Mouse (Mus musculus) neural tube, embryonic 15.5 days (tissue): Measurements from ENCODE around the gene Mylk3. TPM values are rescaled to one million over a fixed set of nuclear protein-coding genes. Genes with fewer than 3 reads are reported as not detected.

ENCODE experiments used
- ATAC-seq: fragments of 200-750 bp; cut with Nextera tagmentation; 2 replicates; pipeline ENCODE4 v1.8.0; 2017; ENCODE audit warnings: mild to moderate bottlenecking, moderate TSS enrichment, moderate library complexity; ENCODE audit not compliant: low FRiP score
- H3K27ac ChIP-seq: fragments of 300-500 bp; sonication (generic); replicated peaks from 2 replicates; pipeline ENCODE4 v1.5.1; 2015; ENCODE audit warnings: mild to moderate bottlenecking, inconsistent platforms
- H3K27me3 ChIP-seq: fragments of 300-500 bp; sonication (generic); replicated peaks from 2 replicates; pipeline ENCODE4 v1.6.1; 2015; ENCODE audit warnings: inconsistent platforms
- H3K36me3 ChIP-seq: fragments of 300-500 bp; sonication (generic); 2 replicates; pipeline ENCODE4 v1.6.1; 2015; ENCODE audit warnings: inconsistent platforms
- H3K4me1 ChIP-seq: fragments of 300-500 bp; sonication (generic); 2 replicates; pipeline ENCODE4 v1.6.1; 2015; ENCODE audit warnings: inconsistent platforms
- H3K4me2 ChIP-seq: fragments of 300-500 bp; sonication (generic); 2 replicates; pipeline ENCODE4 v1.6.1; 2015; ENCODE audit warnings: inconsistent platforms, mild to moderate bottlenecking, moderate library complexity
- H3K4me3 ChIP-seq: fragments of 300-500 bp; sonication (generic); replicated peaks from 2 replicates; pipeline ENCODE4 v1.5.1; 2015; ENCODE audit warnings: mild to moderate bottlenecking, inconsistent platforms
- H3K9ac ChIP-seq: fragments of 300-500 bp; sonication (generic); replicated peaks from 2 replicates; pipeline ENCODE4 v1.6.1; 2015; ENCODE audit warnings: mild to moderate bottlenecking, inconsistent platforms
- H3K9me3 ChIP-seq: fragments of 300-500 bp; sonication (generic); replicated peaks from 2 replicates; pipeline ENCODE4 v1.6.1; 2016; ENCODE audit warnings: inconsistent platforms
- WGBS: fragments of 180-500 bp; shearing (Covaris S2); methylation state at CpG from one replicate; pipeline ENCODE4 v1.1.7; 2015; ENCODE audit warnings: mixed read lengths; 5-methylcytosine and 5-hydroxymethylcytosine counted together
- polyA plus RNA-seq: library from polyadenylated mRNA; unstranded; fragments of >200 nt; fragmentation: Nextera tagmentation; extraction: Ambion mirVana; gene quantifications from 2 replicates; pipeline ENCODE4 v1.2.1, GENCODE M21; 2015

Mylk3 gene
- polyA plus RNA-seq, 1 experiment from 2014 or later = 0.90 TPM

DNA sequence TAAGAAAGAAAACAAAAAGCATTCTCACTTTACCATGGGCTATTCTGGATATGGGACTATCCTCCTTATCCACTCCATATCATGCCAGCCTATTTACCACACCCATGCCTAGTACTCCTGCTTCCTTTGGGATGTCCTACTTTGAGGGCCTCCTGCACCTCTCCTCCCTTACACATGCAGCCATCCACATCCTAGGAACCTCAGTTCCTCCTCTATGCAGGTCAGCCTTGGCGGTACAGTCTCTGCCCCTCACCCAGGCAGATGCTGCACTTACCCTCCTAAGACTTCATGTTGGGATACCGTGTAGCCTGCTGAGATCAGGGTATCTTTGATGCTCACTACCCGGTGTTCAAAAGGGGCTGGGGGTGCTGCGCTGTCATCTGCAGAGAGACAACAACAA lies 32.9 kb downstream of the Mylk3 start:
- no peaks in the 10 kb centered on the region for H3K4me1 ChIP-seq
- no peak for ATAC-seq
- WGBS = 81% methylated on average over 4 of the region's 4 CpGs
- H3K36me3 ChIP-seq = no peaks in the 10 kb centered on the region
- H3K27me3 ChIP-seq = no peaks in the 10 kb centered on the region
- H3K4me2 ChIP-seq = no peak overlapping the region
- no peak overlapping the region for H3K27ac ChIP-seq
- no peak overlapping the region for H3K4me3 ChIP-seq
- no peak overlapping the region for H3K9ac ChIP-seq
- no peaks in the 10 kb centered on the region for H3K9me3 ChIP-seq

DNA sequence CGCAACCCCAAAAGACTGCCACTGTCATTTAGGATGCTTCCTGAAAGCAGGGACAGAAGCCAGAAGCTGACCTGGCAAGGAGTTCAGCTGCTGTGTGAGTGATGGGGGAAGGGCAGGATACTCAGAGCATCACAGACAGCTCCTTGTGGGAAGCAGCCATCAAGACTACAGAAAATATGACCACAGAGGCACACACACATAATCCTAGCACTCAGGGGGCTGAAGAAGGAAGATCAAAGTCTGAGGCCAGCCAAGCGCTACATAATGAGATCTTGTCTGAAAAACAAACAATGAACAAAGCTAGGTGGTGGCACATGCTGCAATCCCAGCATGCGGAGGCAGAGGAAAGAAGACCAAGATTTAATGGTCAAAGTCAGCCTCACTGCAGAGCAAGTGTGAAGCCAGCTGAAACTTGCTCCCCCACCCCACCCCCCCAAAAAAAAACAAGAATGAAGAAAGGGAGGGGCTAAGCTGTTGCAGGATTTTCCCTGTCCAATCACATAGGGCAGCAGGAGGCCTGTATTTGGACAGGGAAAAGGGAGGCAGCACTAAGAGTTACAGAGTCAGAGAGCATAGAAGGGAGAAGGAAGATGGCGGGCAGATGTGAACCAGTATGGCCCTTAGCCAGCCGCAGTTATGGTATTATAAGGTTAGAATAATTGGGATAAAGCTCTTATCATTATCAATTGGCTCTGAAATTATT lies 46.1 kb downstream of the Mylk3 start:
- Histone ChIP-seq H3K36me3 (no peaks in the 10 kb centered on the region), H3K4me3 (no peak overlapping the region), H3K4me1 (peaks cover 3% of the 10 kb centered on the region; the same call in 1 of the 2 replicates), H3K4me2 (no peak overlapping the region), H3K27me3 (no peaks in the 10 kb centered on the region), H3K9me3 (no peaks in the 10 kb centered on the region), H3K9ac (no peak overlapping the region), H3K27ac (no peak overlapping the region)
- 68% methylated on average over 5 of the region's 5 CpGs for WGBS
- ATAC-seq = no peak

- no peak overlapping the region for H3K4me2 ChIP-seq
- no peak overlapping the region for H3K4me3 ChIP-seq
- no peaks in the 10 kb centered on the region for H3K9me3 ChIP-seq
- peaks cover 3% of the 10 kb centered on the region; the same call in 1 of the 2 replicates for H3K4me1 ChIP-seq
- no peak for ATAC-seq
- H3K27ac ChIP-seq = no peak overlapping the region
- H3K36me3 ChIP-seq = no peaks in the 10 kb centered on the region
- H3K27me3 ChIP-seq = no peaks in the 10 kb centered on the region
- WGBS = 81% methylated on average over 4 of the region's 4 CpGs
- no peak overlapping the region for H3K9ac ChIP-seq
Observed at GRCm38 (mm10) chr8:85337681-85338080, 48.5 kb downstream of the Mylk3 start.

- no peak for ATAC-seq
- Histone ChIP-seq H3K36me3 (no peaks in the 10 kb centered on the region), H3K4me2 (no peak overlapping the region), H3K4me1 (peaks cover 3% of the 10 kb centered on the region; the same call in 1 of the 2 replicates), H3K4me3 (no peak overlapping the region), H3K27ac (no peak overlapping the region), H3K9ac (no peak overlapping the region), H3K9me3 (no peaks in the 10 kb centered on the region), H3K27me3 (no peaks in the 10 kb centered on the region)
- 86% methylated on average over 6 of the region's 6 CpGs for WGBS
Observed at GRCm38 (mm10) chr8:85336211-85336933, 49.8 kb downstream of the Mylk3 start.

- H3K27ac ChIP-seq = no peak overlapping the region
- no peak for ATAC-seq
Observed at GRCm38 (mm10) chr8:85335105-85335504, 51.0 kb downstream of the Mylk3 start.

GRCm38 (mm10) chr8:85329506-85329905 lies 56.6 kb downstream of the Mylk3 start:
- no peaks in the 10 kb centered on the region for H3K4me1 ChIP-seq
- H3K27ac ChIP-seq = no peak overlapping the region
- WGBS = 92% methylated on average over 1 of the region's 1 CpGs
- no peak for ATAC-seq
- no peaks in the 10 kb centered on the region for H3K27me3 ChIP-seq
- no peak overlapping the region for H3K9ac ChIP-seq
- no peaks in the 10 kb centered on the region for H3K36me3 ChIP-seq
- no peak overlapping the region for H3K4me3 ChIP-seq
- H3K9me3 ChIP-seq = no peaks in the 10 kb centered on the region
- H3K4me2 ChIP-seq = no peak overlapping the region

More at GRCm38 (mm10) chr8:85335105-85335504, 51.0 kb downstream of the Mylk3 start:
- H3K4me3 ChIP-seq = no peak overlapping the region
- H3K4me2 ChIP-seq = no peak overlapping the region
- no peaks in the 10 kb centered on the region for H3K36me3 ChIP-seq
- H3K9me3 ChIP-seq = no peaks in the 10 kb centered on the region
- H3K4me1 ChIP-seq = peaks cover 3% of the 10 kb centered on the region; the same call in 1 of the 2 replicates
- H3K9ac ChIP-seq = no peak overlapping the region
- no peaks in the 10 kb centered on the region for H3K27me3 ChIP-seq

GRCm38 (mm10) chr8:85327036-85327435 lies 59.1 kb downstream of the Mylk3 start:
- Histone ChIP-seq H3K4me2 (no peak overlapping the region), H3K27me3 (no peaks in the 10 kb centered on the region), H3K4me3 (no peak overlapping the region), H3K27ac (no peak overlapping the region), H3K4me1 (no peaks in the 10 kb centered on the region), H3K9me3 (no peaks in the 10 kb centered on the region), H3K9ac (no peak overlapping the region), H3K36me3 (no peaks in the 10 kb centered on the region)
- 86% methylated on average over 9 of the region's 9 CpGs for WGBS
- ATAC-seq = no peak

- H3K4me3 ChIP-seq = no peak overlapping the region
- H3K36me3 ChIP-seq = no peaks in the 10 kb centered on the region
- H3K4me2 ChIP-seq = no peak overlapping the region
- H3K9ac ChIP-seq = no peak overlapping the region
- WGBS = 74% methylated on average over 3 of the region's 3 CpGs
- no peaks in the 10 kb centered on the region for H3K9me3 ChIP-seq
- ATAC-seq = no peak
- no peak overlapping the region for H3K27ac ChIP-seq
- H3K4me1 ChIP-seq = no peaks in the 10 kb centered on the region
- no peaks in the 10 kb centered on the region for H3K27me3 ChIP-seq
Observed at GRCm38 (mm10) chr8:85323084-85323483, 63.1 kb downstream of the Mylk3 start.

DNA sequence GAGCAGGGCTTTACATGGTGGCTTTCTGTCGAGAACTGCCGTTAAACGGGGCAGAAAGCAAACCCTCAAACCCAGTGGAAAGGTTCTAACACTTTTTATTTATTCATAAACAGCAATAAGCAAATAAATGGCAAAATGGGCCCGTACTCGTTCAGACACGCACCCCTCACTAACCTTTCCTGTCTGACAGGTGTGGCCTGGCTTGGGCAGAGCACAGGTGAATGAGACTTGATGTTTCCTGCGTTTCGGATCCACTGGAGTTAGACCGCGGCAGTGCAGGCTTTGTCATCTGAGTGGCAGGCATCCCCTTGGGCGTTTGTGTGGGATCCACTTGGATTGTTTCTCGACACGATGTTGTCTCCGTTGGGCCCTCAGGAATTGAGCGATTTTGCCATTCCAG lies 64.2 kb downstream of the Mylk3 start:
- 90% methylated on average over 15 of the region's 15 CpGs for WGBS
- Histone ChIP-seq H3K27me3 (no peaks in the 10 kb centered on the region), H3K9me3 (no peaks in the 10 kb centered on the region), H3K36me3 (no peaks in the 10 kb centered on the region), H3K4me3 (no peak overlapping the region), H3K27ac (no peak overlapping the region), H3K4me1 (no peaks in the 10 kb centered on the region), H3K4me2 (no peak overlapping the region), H3K9ac (no peak overlapping the region)
- no peak for ATAC-seq

DNA sequence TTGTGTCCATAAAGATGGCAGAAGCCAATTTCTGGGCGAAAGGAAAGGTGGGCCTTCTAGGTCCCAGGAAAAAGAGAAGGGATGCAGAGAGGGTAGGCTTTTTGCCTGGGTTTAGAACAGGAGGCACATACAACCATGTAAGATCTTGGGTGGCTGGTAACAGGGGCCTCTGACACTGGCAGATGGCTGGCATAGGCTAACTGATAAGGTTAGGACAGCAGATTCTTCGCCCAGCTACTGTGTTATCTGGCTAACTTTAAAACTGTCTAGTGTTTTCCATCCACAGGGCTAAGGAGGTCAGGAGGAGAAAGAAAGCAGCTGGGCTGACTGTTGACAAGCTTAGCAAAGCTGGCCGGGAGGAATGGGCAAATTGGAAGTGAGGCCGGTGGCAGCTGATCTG lies 67.6 kb downstream of the Mylk3 start:
- 93% methylated on average over 4 of the region's 4 CpGs for WGBS

DNA sequence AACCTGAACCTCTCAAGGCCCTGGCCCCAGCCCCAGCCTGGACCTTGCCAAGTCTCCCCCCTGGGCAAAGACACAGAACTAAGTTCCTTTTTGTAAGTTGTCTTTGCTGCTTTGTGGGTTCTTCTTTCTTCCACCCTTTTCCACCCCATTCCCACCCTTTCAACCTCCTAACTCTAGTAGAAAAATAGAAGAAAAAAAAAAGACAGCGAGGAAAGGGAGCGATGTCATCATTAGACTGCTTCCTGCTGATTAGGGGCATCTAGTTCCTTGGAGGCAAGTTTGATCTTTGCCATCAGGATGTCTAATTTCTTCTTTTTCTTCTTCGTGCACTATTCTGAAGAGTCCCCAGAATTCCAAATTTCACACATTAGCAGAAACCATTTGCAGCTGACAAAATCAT lies 73.1 kb downstream of the Mylk3 start:
- Histone ChIP-seq H3K9ac (no peak overlapping the region), H3K4me2 (no peak overlapping the region), H3K4me3 (no peak overlapping the region), H3K27me3 (no peaks in the 10 kb centered on the region), H3K36me3 (peaks cover 14% of the 10 kb centered on the region), H3K4me1 (no peaks in the 10 kb centered on the region), H3K9me3 (no peaks in the 10 kb centered on the region), H3K27ac (no peak overlapping the region)
- WGBS = 93% methylated on average over 3 of the region's 3 CpGs
- no peak for ATAC-seq

More for the DNA sequence above, 67.6 kb downstream of the Mylk3 start:
- H3K9ac ChIP-seq = no peak overlapping the region
- no peaks in the 10 kb centered on the region for H3K27me3 ChIP-seq
- H3K27ac ChIP-seq = no peak overlapping the region
- H3K4me3 ChIP-seq = no peak overlapping the region
- ATAC-seq = no peak
- H3K4me1 ChIP-seq = no peaks in the 10 kb centered on the region
- no peak overlapping the region for H3K4me2 ChIP-seq
- no peaks in the 10 kb centered on the region for H3K9me3 ChIP-seq
- no peaks in the 10 kb centered on the region for H3K36me3 ChIP-seq

DNA sequence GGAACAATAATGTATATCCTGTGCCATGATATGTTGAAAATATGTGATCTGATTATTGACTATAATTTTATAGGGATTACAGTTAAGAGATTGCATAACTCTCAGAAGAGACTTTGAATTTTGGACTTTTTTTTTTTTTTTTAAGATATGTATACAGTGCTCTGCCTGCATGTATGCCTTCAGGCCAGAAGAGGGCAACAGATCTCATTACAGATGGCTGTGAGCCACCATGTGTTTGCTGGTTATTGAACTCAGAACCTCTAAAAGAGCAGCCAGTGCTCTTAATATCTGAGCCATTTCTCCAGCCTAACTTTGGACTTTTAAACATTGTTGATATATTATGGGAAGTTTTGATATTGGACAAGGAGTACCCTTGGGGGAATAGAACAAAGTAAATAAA lies 74.4 kb downstream of the Mylk3 start:
- no peak overlapping the region for H3K4me3 ChIP-seq
- H3K9me3 ChIP-seq = no peaks in the 10 kb centered on the region
- no peak overlapping the region for H3K27ac ChIP-seq
- H3K27me3 ChIP-seq = no peaks in the 10 kb centered on the region
- H3K9ac ChIP-seq = no peak overlapping the region
- no peak for ATAC-seq
- H3K4me1 ChIP-seq = no peaks in the 10 kb centered on the region
- peaks cover 21% of the 10 kb centered on the region for H3K36me3 ChIP-seq
- H3K4me2 ChIP-seq = no peak overlapping the region
